Mouse (Mus musculus): ENCODE data around the gene Notch1. TPM values are rescaled to one million over a fixed set of nuclear protein-coding genes. Genes with fewer than 3 reads are reported as not detected.

Notch1 gene
- polyA plus RNA-seq, 1 experiment from 2014 or later, result 26.7 TPM

DNA sequence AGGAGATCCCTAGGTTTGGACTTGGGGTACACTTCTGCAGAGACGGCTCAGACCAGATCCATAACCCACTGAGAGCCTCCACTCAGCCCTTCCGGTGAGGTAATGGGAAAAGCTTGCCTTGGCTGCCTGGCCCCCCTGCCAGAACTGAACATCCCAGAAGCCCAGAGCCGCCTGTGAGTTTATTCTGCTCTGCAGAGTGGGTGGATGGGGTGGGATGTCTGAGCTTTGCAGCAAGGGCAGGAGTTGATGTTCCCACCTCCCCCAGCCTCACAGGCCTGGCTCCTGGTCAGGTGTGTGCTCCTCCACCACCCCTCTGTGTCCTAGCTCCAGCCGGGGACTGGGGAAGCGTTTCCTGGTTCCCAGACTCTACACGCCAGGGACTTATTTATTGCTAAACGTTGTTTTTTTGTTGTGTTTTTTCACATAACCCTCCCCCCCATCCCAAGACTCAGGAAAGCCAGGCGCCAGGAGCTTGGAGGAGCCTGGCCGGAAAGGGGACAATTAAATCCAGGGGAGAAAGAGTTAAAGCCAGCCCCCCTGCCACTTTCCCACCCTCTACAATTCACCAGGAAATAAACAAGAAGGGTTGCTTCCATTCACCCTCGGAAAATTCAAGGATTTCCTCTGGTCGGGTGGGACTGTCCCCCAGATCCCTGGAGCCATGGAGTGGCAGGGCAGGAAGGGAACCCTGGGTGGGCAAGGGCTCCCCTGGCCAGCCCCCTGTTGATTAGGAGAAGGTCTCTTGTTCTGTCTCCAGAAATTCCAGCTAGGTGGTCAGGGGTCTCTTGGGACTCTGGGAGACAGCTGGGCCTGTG is 10.2 kb upstream of the Notch1 start:
- H3K4me1 ChIP-seq, result peaks cover 39% of the 10 kb centered on the region
- DNase-seq (ENCODE audit: extremely low spot score, low spot score), result no peak
- H3K4me3 ChIP-seq, result no peak overlapping the region
- 51% methylated on average over 11 of the region's 11 CpGs for WGBS
- no peaks in the 10 kb centered on the region for H3K9me3 ChIP-seq
- no peaks in the 10 kb centered on the region for H3K27me3 ChIP-seq (ENCODE audit: poor library complexity, severe bottlenecking)
- H3K36me3 ChIP-seq (replicated peaks), result no peaks in the 10 kb centered on the region
- H3K27ac ChIP-seq, result peak overlapping the region; percentile 69

DNA sequence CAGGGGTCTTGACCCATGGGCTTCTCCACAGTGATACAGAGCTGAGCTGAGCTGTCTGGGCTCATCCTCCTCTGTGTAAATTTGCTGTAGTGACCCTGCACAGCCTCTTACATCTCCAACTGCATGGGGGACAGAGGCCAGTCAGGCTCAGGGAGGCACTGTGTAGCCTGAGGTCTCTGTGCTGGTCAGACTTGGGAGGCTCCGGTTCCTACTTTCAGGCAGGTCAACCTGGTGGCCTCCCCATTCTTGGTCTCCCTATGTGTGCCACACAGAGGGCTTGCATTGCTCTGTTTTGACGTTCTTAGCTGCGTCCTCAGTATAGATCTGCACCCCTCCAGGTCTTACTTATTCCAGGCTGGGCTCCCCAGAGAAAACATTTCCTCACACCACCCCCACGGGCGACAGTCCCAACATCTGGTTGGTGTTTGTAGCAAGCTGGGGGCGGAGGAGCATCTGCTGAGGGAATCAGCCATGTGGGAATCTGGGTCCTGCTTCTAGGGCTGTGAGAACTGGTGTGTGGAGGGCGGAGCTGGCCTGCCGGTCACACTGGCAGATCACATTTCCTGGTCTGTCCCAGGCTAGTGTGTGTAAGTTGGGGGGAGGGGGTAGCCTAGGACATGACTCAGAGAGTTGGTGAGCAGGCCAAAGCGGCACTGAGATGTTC is 9.0 kb upstream of the Notch1 start:
- WGBS, result 46% methylated on average over 9 of the region's 9 CpGs

DNA sequence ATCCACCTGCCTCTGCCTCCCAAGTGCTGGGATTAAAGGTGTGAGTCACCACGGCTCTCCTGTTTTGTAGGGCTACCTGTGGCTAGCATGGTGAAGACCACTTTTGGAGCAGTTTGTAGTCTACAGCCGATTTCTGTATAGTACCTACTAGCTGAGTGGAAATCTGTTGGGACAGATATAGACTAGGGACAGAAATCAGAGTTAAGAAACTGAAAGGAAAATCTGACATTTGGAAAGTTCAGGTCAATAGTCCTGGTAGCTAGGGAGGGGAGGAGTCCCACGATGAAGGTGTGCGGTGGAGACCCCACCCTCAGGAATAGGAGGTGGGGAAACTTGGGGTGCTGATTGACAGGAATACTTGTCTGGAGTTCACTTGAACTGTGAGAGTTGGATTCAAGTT is 5.9 kb upstream of the Notch1 start:
- H3K27ac ChIP-seq, result no peak overlapping the region
- no peaks in the 10 kb centered on the region for H3K36me3 ChIP-seq (replicated peaks)
- no peaks in the 10 kb centered on the region for H3K27me3 ChIP-seq (ENCODE audit: poor library complexity, severe bottlenecking)
- H3K4me3 ChIP-seq, result no peak overlapping the region
- DNase-seq (ENCODE audit: extremely low spot score, low spot score), result no peak
- whole genome bisulfite sequencing, result 86% methylated on average over 4 of the region's 4 CpGs
- H3K4me1 ChIP-seq, result peaks cover 41% of the 10 kb centered on the region
- no peaks in the 10 kb centered on the region for H3K9me3 ChIP-seq

More for the DNA sequence above, 9.0 kb upstream of the Notch1 start:
- H3K36me3 ChIP-seq (replicated peaks), result no peaks in the 10 kb centered on the region
- H3K4me1 ChIP-seq, result peaks cover 39% of the 10 kb centered on the region
- H3K27me3 ChIP-seq (ENCODE audit: poor library complexity, severe bottlenecking), result no peaks in the 10 kb centered on the region
- peak overlapping the region; percentile 69 for H3K27ac ChIP-seq
- H3K9me3 ChIP-seq, result no peaks in the 10 kb centered on the region
- no peak overlapping the region for H3K4me3 ChIP-seq
- no peak for DNase-seq (ENCODE audit: extremely low spot score, low spot score)

DNA sequence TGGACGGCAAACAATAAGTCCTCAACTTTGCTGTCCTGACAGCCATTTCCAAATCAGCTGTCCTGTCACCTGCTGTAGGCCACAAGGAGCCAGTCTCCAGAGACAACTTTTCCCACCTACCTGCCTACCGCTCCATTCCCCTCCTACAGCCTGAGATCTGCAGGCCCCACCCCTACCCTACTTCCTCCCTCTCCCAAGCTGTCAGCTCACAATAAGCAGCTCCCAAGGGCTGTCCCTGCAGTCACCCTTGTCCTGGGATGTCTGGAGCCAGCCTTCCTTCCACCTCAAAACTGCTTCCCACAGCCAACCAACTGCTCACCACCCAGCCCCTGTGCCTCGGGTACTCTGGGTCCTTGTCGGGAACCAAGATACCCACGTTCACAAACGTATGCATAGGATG is 3.3 kb upstream of the Notch1 start:
- Histone ChIP-seq H3K27ac (0 out of 2 replicates have a peak overlapping the region, but pooled peaks have one; percentile 61), H3K9me3 (no peaks in the 10 kb centered on the region), H3K36me3 (replicated peaks) (no peaks in the 10 kb centered on the region), H3K27me3 (ENCODE audit: poor library complexity, severe bottlenecking) (no peaks in the 10 kb centered on the region), H3K4me1 (peaks cover 37% of the 10 kb centered on the region), H3K4me3 (no peak overlapping the region)
- WGBS, result 95% methylated on average over 6 of the region's 6 CpGs
- no peak for DNase-seq (ENCODE audit: extremely low spot score, low spot score)

DNA sequence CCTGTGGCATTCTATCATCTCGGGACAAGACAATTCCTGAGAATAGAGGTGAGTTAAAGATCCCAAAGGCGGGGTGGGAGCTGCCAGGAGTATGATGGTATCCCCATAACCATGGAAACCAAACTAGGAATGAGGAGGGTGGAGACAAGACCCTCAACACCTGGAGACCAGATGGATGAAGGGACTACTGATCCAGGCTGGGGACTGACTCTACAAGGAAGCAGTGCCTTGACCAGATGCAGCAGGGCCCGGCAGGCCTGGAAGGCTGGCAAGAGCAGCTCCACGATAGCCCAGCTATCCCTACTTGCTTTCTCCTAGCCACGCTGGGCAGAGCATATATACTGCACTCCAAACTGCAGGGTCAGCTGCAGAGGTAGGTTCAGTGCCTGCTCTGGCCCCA is 524 bp upstream of the Notch1 start:
- no peaks in the 10 kb centered on the region for H3K9me3 ChIP-seq
- no peak for DNase-seq (ENCODE audit: extremely low spot score, low spot score)
- 84% methylated on average over 5 of the region's 5 CpGs for WGBS
- H3K27ac ChIP-seq, result 0 out of 2 replicates have a peak overlapping the region, but pooled peaks have one; percentile 56
- H3K36me3 ChIP-seq (replicated peaks), result no peaks in the 10 kb centered on the region
- peaks cover 34% of the 10 kb centered on the region for H3K4me1 ChIP-seq
- no peak overlapping the region for H3K4me3 ChIP-seq
- H3K27me3 ChIP-seq (ENCODE audit: poor library complexity, severe bottlenecking), result no peaks in the 10 kb centered on the region

DNA sequence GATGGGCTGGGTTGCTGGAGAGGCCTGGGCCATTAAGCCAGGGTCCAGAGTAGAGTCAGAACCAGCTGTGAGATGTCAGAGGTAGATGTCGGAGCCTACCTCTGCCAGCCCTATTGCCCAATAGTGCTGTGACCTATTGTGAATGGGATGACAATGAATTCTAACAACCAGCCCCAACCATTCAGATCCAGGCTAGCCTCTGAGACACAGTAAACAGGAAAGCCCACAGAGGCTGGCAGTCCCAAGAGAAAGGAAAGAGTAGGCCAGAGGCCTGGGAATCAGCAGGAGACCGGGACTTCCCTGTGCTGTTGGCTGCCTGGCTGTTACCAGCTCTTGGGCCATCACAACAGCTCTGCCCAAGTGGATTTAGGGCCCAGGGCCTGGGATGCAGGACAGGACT is 1.1 kb downstream of the Notch1 start:
- H3K36me3 ChIP-seq (replicated peaks), result no peaks in the 10 kb centered on the region
- no peaks in the 10 kb centered on the region for H3K9me3 ChIP-seq
- 92% methylated on average over 2 of the region's 2 CpGs for WGBS
- H3K27ac ChIP-seq, result peak overlapping the region; percentile 2; the same call in 1 of the 2 replicates
- H3K27me3 ChIP-seq (ENCODE audit: poor library complexity, severe bottlenecking), result no peaks in the 10 kb centered on the region
- peaks cover 34% of the 10 kb centered on the region for H3K4me1 ChIP-seq
- no peak overlapping the region for H3K4me3 ChIP-seq
- DNase-seq (ENCODE audit: extremely low spot score, low spot score), result no peak

DNA sequence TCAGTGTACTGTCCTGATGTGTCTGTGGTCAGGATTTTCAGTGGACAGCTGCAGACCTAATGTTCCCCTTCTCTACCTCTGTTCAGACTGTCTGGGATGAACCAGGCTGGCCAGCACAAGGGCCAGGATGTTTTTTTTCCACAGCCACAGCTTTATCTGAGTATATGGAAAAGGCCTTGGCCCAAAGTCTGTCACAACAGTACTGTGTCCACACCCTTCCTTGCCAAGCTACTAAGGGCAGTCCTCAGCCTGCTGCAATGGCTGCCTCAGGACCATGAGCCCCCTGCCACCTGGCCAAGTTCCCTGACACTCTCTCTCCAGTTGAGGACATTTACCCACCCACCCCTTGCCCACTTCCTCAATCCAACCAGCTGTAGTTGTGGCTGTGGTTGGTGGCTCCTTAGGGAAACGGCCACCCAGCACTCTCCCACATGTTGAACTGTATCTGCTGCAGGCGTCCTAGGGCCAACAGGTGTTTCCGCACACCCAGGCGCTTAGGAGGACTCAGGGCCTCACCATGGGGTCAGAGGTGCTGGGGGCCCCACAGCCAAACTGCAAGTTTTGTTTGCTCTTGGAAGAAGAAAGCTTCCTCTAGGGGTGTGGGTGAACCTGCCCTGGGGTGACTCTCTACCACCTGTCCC is 3.2 kb downstream of the Notch1 start:
- Histone ChIP-seq H3K27ac (peak overlapping the region; percentile 22; the same call in 1 of the 2 replicates), H3K4me3 (no peak overlapping the region), H3K27me3 (ENCODE audit: poor library complexity, severe bottlenecking) (peaks cover 4% of the 10 kb centered on the region), H3K9me3 (no peaks in the 10 kb centered on the region), H3K36me3 (replicated peaks) (no peaks in the 10 kb centered on the region), H3K4me1 (peaks cover 34% of the 10 kb centered on the region)
- no peak for DNase-seq (ENCODE audit: extremely low spot score, low spot score)
- WGBS, result 87% methylated on average over 4 of the region's 4 CpGs

DNA sequence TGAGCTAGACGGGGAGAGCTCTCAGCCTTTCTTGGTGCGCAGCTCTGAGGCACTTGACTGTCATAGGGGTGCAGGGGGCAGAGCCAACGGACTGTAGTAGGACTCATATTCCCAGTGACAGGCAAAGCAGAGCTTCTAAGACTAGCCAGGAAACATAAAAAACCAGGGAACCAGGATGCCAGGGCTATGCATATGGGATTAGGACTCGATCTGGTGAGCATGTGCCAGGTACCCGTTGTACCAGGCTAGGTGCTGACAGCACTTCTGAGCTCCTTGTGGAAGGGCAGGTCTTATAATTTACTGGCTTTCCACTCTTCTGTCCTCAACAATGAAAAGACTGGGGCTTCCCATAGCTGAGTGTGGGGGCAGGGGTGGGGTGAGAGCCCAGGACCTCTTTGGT is 7.8 kb downstream of the Notch1 start:
- Histone ChIP-seq H3K9me3 (no peaks in the 10 kb centered on the region), H3K4me1 (peaks cover 52% of the 10 kb centered on the region), H3K27me3 (ENCODE audit: poor library complexity, severe bottlenecking) (peaks cover 37% of the 10 kb centered on the region), H3K27ac (peak overlapping the region; percentile 86), H3K4me3 (no peak overlapping the region), H3K36me3 (replicated peaks) (no peaks in the 10 kb centered on the region)
- DNase-seq (ENCODE audit: extremely low spot score, low spot score), result no peak
- WGBS, result 85% methylated on average over 5 of the region's 5 CpGs

DNA sequence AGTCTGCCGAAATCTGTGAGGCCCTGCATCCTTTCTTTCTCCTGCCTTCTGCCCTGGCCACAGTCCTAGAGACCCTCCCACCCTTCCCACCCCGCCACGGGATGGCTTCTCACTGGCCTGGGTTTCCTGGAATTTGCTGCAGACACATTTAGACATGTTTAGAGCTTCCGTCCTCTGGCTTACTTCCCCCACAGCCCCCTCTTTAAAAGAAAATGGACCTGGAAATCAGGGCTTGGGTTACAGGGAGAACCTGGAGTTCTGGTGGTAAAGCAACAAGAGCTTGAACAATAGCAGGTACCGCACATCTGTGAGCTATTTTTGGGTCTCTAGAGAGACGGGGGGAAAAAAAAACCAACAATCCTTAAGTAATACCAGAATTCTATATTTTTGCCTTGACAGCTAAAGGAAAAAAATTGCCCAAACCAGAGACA is 8.5 kb downstream of the Notch1 start:
- WGBS, result 15% methylated on average over 6 of the region's 6 CpGs
- H3K27me3 ChIP-seq (ENCODE audit: poor library complexity, severe bottlenecking), result peaks cover 44% of the 10 kb centered on the region
- no peaks in the 10 kb centered on the region for H3K9me3 ChIP-seq
- no peaks in the 10 kb centered on the region for H3K36me3 ChIP-seq (replicated peaks)
- peak overlapping the region; percentile 24; the same call in 1 of the 2 replicates for H3K4me3 ChIP-seq
- H3K27ac ChIP-seq, result peak overlapping the region; percentile 86
- DNase-seq (ENCODE audit: extremely low spot score, low spot score), result no peak
- H3K4me1 ChIP-seq, result peaks cover 59% of the 10 kb centered on the region

DNA sequence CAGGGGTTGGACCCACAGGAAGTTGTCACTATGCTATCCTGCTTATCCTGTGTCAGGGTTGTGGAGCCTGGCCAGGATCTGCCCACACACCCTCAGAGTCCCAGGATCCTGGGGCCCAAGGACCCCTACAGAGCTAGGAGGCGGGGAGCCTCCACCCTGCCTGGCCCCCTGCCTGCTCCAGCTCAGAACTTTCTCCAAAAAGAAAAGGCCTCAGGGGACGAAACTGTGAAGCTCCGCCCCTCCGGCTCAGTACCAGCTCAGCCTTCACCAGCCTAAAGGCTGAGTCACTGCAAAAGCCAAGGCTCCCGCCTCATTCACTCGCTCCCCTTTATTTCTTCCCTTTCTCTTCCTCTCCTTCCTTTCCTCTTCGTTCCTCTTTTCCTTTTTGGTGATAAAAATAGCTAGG is 9.0 kb downstream of the Notch1 start:
- H3K36me3 ChIP-seq (replicated peaks), result no peaks in the 10 kb centered on the region
- peaks cover 44% of the 10 kb centered on the region for H3K27me3 ChIP-seq (ENCODE audit: poor library complexity, severe bottlenecking)
- peaks cover 61% of the 10 kb centered on the region for H3K4me1 ChIP-seq
- DNase-seq (ENCODE audit: extremely low spot score, low spot score), result no peak
- H3K27ac ChIP-seq, result peak overlapping the region; percentile 86
- no peaks in the 10 kb centered on the region for H3K9me3 ChIP-seq
- WGBS, result 5% methylated on average over 7 of the region's 7 CpGs
- H3K4me3 ChIP-seq, result peak overlapping the region; percentile 24

DNA sequence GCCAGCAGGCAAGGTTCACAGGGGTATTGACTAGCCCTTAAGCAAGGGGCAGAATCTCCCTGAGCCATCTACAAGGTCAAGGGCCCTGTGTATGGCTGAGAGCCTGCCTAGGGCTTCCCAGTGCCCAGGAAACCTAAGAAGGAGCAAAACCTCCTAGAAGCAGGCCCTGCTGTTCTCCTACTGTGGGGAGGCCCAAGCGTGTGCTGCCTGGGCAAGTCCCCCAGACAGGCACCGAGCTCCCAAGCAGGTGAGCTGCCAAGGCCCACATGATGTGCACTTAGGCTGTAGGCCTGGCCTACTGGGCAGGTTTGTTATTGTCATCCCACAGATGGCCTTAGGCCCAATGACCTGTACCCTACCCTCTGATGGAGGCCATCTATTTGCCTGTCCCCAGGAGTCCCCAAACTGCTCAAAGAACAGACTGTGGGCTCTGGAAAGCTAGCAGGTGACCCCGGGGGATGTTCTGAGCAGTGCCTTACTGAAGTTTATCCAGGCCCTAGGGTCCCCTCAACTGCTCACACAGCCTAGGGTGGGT is 9.7 kb downstream of the Notch1 start:
- H3K27me3 ChIP-seq (ENCODE audit: poor library complexity, severe bottlenecking), result peaks cover 49% of the 10 kb centered on the region
- H3K9me3 ChIP-seq, result no peaks in the 10 kb centered on the region
- no peak for DNase-seq (ENCODE audit: extremely low spot score, low spot score)
- H3K27ac ChIP-seq, result peak overlapping the region; percentile 86
- H3K36me3 ChIP-seq (replicated peaks), result no peaks in the 10 kb centered on the region
- whole genome bisulfite sequencing, result 81% methylated on average over 3 of the region's 3 CpGs
- H3K4me1 ChIP-seq, result peaks cover 68% of the 10 kb centered on the region
- H3K4me3 ChIP-seq, result peak overlapping the region; percentile 24; the same call in 1 of the 2 replicates

DNA sequence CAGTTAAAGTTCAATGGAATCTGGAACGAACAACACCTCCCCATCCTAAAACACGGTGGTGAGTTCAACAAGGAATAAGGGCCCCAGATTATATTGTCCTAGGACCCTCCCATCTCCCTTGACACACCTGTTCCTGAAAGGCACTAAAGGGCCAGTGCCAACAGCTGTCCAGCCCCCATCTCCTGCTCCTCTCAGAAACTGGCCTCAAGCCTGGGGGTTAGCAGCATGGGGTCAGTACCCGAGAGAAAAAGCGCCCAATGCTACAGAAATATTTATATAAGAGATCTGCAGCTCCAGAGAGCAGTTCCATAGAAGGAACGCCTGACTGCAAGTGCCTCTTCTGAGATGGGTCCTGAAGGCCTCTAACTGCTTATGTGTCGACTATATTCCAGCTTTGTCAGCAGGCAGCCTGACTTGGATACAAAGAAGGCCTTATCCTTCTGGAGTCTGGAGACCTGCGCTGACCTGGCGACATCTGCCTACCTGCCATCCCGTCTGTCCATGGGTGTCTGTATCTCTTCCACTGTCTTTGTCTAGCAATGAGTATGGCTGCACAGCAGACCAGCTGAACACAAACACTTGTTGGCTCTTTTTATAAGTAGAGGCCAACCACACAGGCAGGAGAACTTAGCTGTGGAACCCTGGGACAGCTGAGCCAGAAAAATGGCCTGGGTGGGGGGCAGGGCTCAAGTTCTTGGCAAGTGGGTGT is 11.5 kb downstream of the Notch1 start:
- Histone ChIP-seq H3K4me1 (peaks cover 87% of the 10 kb centered on the region), H3K27ac (peak overlapping the region; percentile 97), H3K4me3 (peak overlapping the region; percentile 95)

More for the DNA sequence above, 11.5 kb downstream of the Notch1 start:
- 69% methylated on average over 9 of the region's 9 CpGs for WGBS
- no peaks in the 10 kb centered on the region for H3K9me3 ChIP-seq
- no peak for DNase-seq (ENCODE audit: extremely low spot score, low spot score)
- H3K27me3 ChIP-seq (ENCODE audit: poor library complexity, severe bottlenecking), result peaks cover 54% of the 10 kb centered on the region
- peaks cover 8% of the 10 kb centered on the region for H3K36me3 ChIP-seq (replicated peaks)

Data from forebrain, embryonic 10.5 days (tissue).